Mouse (Mus musculus): ENCODE results near the gene Sat2.

Sat2 gene

GRCm38 (mm10) chr11:69621571-69622268 lies at the start of gene Sat2:
Gene Sat2, plus strand, starts transcription at chr11:69622024.
- peak; percentile 75 for DNase-seq (ENCODE audit: low read depth, low spot score)

- DNase-seq (ENCODE audit: low read depth, low spot score) = peak; percentile 60
Measured at GRCm38 (mm10) chr11:69575220-69575619, 46.6 kb upstream of the Sat2 start.

- no peak for DNase-seq (ENCODE audit: low read depth, low spot score)
Measured at GRCm38 (mm10) chr11:69576307-69576706, 45.5 kb upstream of the Sat2 start.

GRCm38 (mm10) chr11:69578301-69578700 lies 43.5 kb upstream of the Sat2 start:
- DNase-seq (ENCODE audit: low read depth, low spot score) = no peak

GRCm38 (mm10) chr11:69579128-69580017 lies 42.5 kb upstream of the Sat2 start:
- peak; percentile 99 for DNase-seq (ENCODE audit: low read depth, low spot score)

GRCm38 (mm10) chr11:69580091-69580514 lies 41.7 kb upstream of the Sat2 start, which contains the start of the genes Wrap53 and Trp53:
Gene Wrap53, minus strand, starts transcription at chr11:69580255.
Gene Trp53, plus strand, starts transcription at chr11:69580359.
- DNase-seq (ENCODE audit: low read depth, low spot score) = peak; percentile 99

GRCm38 (mm10) chr11:69580572-69581146 lies 41.2 kb upstream of the Sat2 start:
- no peak for DNase-seq (ENCODE audit: low read depth, low spot score)

- DNase-seq (ENCODE audit: low read depth, low spot score) = peak; percentile 94
Measured at GRCm38 (mm10) chr11:69581147-69581688, 40.6 kb upstream of the Sat2 start.

- peak; percentile 40 for DNase-seq (ENCODE audit: low read depth, low spot score)
Measured at GRCm38 (mm10) chr11:69581814-69582213, 40.0 kb upstream of the Sat2 start.

GRCm38 (mm10) chr11:69582230-69582805 lies 39.5 kb upstream of the Sat2 start:
- no peak for DNase-seq (ENCODE audit: low read depth, low spot score)

GRCm38 (mm10) chr11:69584008-69584407 lies 37.8 kb upstream of the Sat2 start:
- no peak for DNase-seq (ENCODE audit: low read depth, low spot score)

- no peak for DNase-seq (ENCODE audit: low read depth, low spot score)
Measured at GRCm38 (mm10) chr11:69584937-69585336, 36.9 kb upstream of the Sat2 start.

GRCm38 (mm10) chr11:69585718-69586325 lies 36.0 kb upstream of the Sat2 start:
- no peak for DNase-seq (ENCODE audit: low read depth, low spot score)

GRCm38 (mm10) chr11:69589207-69589834 lies 32.5 kb upstream of the Sat2 start:
- DNase-seq (ENCODE audit: low read depth, low spot score) = no peak

- no peak for DNase-seq (ENCODE audit: low read depth, low spot score)
Measured at GRCm38 (mm10) chr11:69590622-69591021, 31.2 kb upstream of the Sat2 start.

GRCm38 (mm10) chr11:69591424-69591823 lies 30.4 kb upstream of the Sat2 start:
- DNase-seq (ENCODE audit: low read depth, low spot score) = no peak

GRCm38 (mm10) chr11:69591899-69592637 lies 29.8 kb upstream of the Sat2 start:
- no peak for DNase-seq (ENCODE audit: low read depth, low spot score)

GRCm38 (mm10) chr11:69592799-69593198 lies 29.0 kb upstream of the Sat2 start:
- DNase-seq (ENCODE audit: low read depth, low spot score) = no peak

GRCm38 (mm10) chr11:69594853-69595252 lies 27.0 kb upstream of the Sat2 start:
- no peak for DNase-seq (ENCODE audit: low read depth, low spot score)

GRCm38 (mm10) chr11:69599436-69599835 lies 22.4 kb upstream of the Sat2 start:
- no peak for DNase-seq (ENCODE audit: low read depth, low spot score)

Measured in 3T3-L1 (cell line).